Mouse (Mus musculus) megakaryocyte, embryonic 14.5 days (primary cell): Measurements from ENCODE around the gene 1700123O20Rik. TPM values are rescaled to one million over a fixed set of nuclear protein-coding genes. Genes with fewer than 3 reads are reported as not detected.

Experiments
- H3K27me3 ChIP-seq: replicated peaks from 2 replicates; pipeline ENCODE3; 2012; ENCODE audit warnings: inconsistent platforms
- H3K36me3 ChIP-seq: replicated peaks from 2 replicates; pipeline ENCODE3; 2012; ENCODE audit warnings: low read length, inconsistent platforms, mixed read lengths
- H3K4me1 ChIP-seq: 2 replicates; pipeline ENCODE4 v1.6.1; 2012; ENCODE audit warnings: inconsistent platforms
- H3K4me3 ChIP-seq: replicated peaks from 2 replicates; pipeline ENCODE3; 2012; ENCODE audit warnings: moderate library complexity, mild to moderate bottlenecking, inconsistent platforms
- H3K9me3 ChIP-seq: 2 replicates; pipeline ENCODE4 v1.6.1; 2012; ENCODE audit warnings: inconsistent platforms
- FLI1 ChIP-seq: IDR thresholded peaks from 2 replicates; pipeline ENCODE4 v1.6.1; 2012; ENCODE audit warnings: low read length, inconsistent platforms, mixed read lengths
- GATA1 ChIP-seq: IDR thresholded peaks from 3 replicates; pipeline ENCODE4 v1.6.1; 2012; ENCODE audit warnings: mixed read lengths, low read length, inconsistent platforms, borderline replicate concordance
- polyA plus RNA-seq: library from polyadenylated mRNA; stranded (reverse); fragments of >175 nt; gene quantifications from 2 replicates; pipeline ENCODE4 v1.2.3, GENCODE M21; 2012; ENCODE audit warnings: low replicate concordance; ENCODE audit not compliant: insufficient read depth

1700123O20Rik gene
- polyA plus RNA-seq, 1 experiment = 28.9 TPM

GRCm38 (mm10) chr14:54715402-54715801 is 29.4 kb downstream of the 1700123O20Rik start:
- H3K9me3 ChIP-seq = peaks cover 15% of the 10 kb centered on the region
- TF ChIP-seq FLI1 = no peak
- TF ChIP-seq GATA1 = no peak
- H3K4me1 ChIP-seq = peaks cover 22% of the 10 kb centered on the region
- peaks cover 20% of the 10 kb centered on the region for H3K27me3 ChIP-seq
- no peaks in the 10 kb centered on the region for H3K36me3 ChIP-seq
- no peak overlapping the region for H3K4me3 ChIP-seq

DNA sequence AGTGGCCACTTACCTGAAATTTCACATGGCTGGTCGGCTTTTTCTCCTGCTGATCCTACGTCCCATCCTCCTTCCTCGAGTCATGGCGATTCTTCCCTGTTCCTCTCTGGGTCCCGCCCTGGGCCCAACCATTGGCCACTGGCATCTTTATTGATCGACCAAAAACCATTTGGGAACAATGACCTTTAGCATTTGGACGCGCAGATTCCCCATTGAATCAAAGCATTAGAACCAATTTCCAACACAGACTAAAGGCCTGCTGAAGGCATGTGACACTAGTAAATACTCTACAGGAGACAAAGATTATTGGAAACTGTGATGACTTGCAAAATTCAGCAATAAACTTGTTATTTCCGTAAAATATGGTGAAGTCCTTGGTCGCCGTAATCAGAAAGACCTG is 34.0 kb downstream of the 1700123O20Rik start:
- peaks cover 28% of the 10 kb centered on the region for H3K27me3 ChIP-seq
- no peak overlapping the region for H3K4me3 ChIP-seq
- TF ChIP-seq GATA1 (no peak), FLI1 (no peak)
- H3K9me3 ChIP-seq = peaks cover 15% of the 10 kb centered on the region
- H3K36me3 ChIP-seq = peaks cover 6% of the 10 kb centered on the region
- H3K4me1 ChIP-seq = peaks cover 24% of the 10 kb centered on the region

DNA sequence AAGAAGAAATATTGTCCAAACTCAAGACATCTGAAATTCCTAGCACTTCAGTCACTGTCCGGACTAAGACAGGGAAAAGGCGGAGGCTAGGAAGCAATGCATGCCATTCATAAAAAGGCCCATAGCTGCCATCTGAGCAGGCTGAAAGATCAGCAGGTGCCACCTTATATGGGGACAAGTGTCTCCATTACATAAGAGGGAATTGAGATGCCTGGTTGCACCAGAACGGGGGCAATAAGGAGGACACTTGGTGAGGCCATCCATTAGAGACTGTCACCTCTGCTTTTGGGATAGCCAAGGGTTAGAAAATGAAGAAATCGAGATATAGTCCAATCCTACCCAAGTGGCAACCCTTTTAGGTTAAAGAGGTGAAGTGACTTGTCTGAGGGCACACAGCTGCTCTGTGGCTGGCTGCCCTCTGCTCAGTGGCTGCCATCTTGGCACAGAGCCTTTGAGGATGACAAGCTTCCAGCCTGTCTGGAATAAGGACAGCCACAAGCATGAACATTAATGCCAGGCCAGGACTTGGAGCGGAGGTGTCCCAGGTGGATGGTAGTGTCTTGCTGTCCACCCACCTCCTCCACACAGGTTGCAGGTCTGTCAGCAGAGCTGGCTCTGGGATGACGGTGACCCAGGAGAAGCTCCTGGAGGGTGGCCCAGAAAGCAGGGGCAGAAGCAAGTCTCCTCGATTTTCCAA is 34.8 kb downstream of the 1700123O20Rik start:
- Histone ChIP-seq H3K36me3 (peaks cover 6% of the 10 kb centered on the region), H3K27me3 (peaks cover 31% of the 10 kb centered on the region), H3K4me3 (no peak overlapping the region), H3K9me3 (peaks cover 14% of the 10 kb centered on the region), H3K4me1 (peaks cover 24% of the 10 kb centered on the region)
- TF ChIP-seq FLI1 (no peak), GATA1 (no peak)

- peaks cover 9% of the 10 kb centered on the region; the same call in 1 of the 2 replicates for H3K9me3 ChIP-seq
- peaks cover 33% of the 10 kb centered on the region for H3K27me3 ChIP-seq
- no peak for TF ChIP-seq GATA1
- no peak for TF ChIP-seq FLI1
- no peak overlapping the region for H3K4me3 ChIP-seq
- peaks cover 24% of the 10 kb centered on the region for H3K4me1 ChIP-seq
- H3K36me3 ChIP-seq = peaks cover 6% of the 10 kb centered on the region
These were observed 35.7 kb downstream of the 1700123O20Rik start for GRCm38 (mm10) chr14:54721711-54722110.

GRCm38 (mm10) chr14:54724049-54724448 is 38.0 kb downstream of the 1700123O20Rik start:
- no peak for TF ChIP-seq FLI1
- TF ChIP-seq GATA1 = no peak
- peaks cover 6% of the 10 kb centered on the region for H3K36me3 ChIP-seq

DNA sequence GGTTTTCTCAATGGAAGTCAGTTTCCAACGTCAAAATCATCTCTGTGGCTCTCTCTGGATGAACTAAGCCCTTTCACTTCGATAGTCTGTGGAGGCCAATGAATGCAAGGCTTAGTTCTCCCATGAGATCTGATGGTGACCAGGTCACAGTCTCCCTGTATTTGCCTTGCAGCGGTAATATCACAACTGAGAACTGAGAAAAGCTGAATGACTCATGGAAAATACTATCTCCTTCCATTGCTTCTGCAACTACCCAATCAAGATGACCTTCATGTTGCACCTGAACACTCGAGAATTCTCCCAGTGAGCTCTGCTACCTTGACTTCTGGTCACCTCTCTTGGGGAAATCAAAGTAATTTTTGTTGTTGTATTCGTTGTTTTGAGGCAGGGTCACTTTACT is 41.5 kb downstream of the 1700123O20Rik start:
- TF ChIP-seq FLI1 = no peak
- no peak for TF ChIP-seq GATA1
- Histone ChIP-seq H3K9me3 (peaks cover 3% of the 10 kb centered on the region; the same call in 1 of the 2 replicates), H3K27me3 (peaks cover 45% of the 10 kb centered on the region), H3K4me3 (no peak overlapping the region), H3K4me1 (peaks cover 24% of the 10 kb centered on the region), H3K36me3 (peaks cover 9% of the 10 kb centered on the region)

More at GRCm38 (mm10) chr14:54724049-54724448, 38.0 kb downstream of the 1700123O20Rik start:
- H3K9me3 ChIP-seq = peaks cover 6% of the 10 kb centered on the region; the same call in 1 of the 2 replicates
- H3K4me3 ChIP-seq = no peak overlapping the region
- H3K27me3 ChIP-seq = peaks cover 33% of the 10 kb centered on the region
- peaks cover 24% of the 10 kb centered on the region for H3K4me1 ChIP-seq

GRCm38 (mm10) chr14:54728823-54729653 is 43.0 kb downstream of the 1700123O20Rik start:
- H3K4me3 ChIP-seq = no peak overlapping the region
- H3K4me1 ChIP-seq = peaks cover 11% of the 10 kb centered on the region
- peaks cover 39% of the 10 kb centered on the region for H3K27me3 ChIP-seq
- peaks cover 3% of the 10 kb centered on the region; the same call in 1 of the 2 replicates for H3K9me3 ChIP-seq
- TF ChIP-seq GATA1 (no peak), FLI1 (no peak)
- H3K36me3 ChIP-seq = peaks cover 3% of the 10 kb centered on the region

DNA sequence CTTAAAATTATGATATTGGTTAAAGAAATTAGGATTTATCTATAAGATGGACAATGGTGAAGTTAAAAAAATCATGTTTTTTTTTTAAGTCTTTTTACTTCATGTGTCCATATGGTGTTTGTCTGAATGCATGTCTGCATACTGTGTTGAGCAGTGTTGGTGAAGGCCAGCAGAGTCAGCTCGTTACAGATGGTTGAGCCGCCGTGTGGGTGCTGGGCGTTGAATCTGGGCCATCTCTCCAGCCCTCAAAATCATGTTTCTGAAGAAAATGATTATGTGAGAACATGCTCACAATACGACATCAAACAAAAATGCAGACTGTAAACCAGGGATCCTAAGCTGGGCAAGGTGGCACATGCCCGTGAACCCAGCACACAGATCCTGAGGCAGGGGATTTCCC is 44.3 kb downstream of the 1700123O20Rik start:
- TF ChIP-seq GATA1 (no peak), FLI1 (no peak)
- H3K4me1 ChIP-seq = no peaks in the 10 kb centered on the region; the same call in 1 of the 2 replicates
- H3K27me3 ChIP-seq = peaks cover 37% of the 10 kb centered on the region
- peaks cover 3% of the 10 kb centered on the region for H3K36me3 ChIP-seq
- H3K4me3 ChIP-seq = no peak overlapping the region
- peaks cover 3% of the 10 kb centered on the region; the same call in 1 of the 2 replicates for H3K9me3 ChIP-seq

- peaks cover 33% of the 10 kb centered on the region for H3K27me3 ChIP-seq
These were observed 46.2 kb downstream of the 1700123O20Rik start for GRCm38 (mm10) chr14:54732206-54732605.

More at GRCm38 (mm10) chr14:54732206-54732605, 46.2 kb downstream of the 1700123O20Rik start:
- Histone ChIP-seq H3K4me1 (no peaks in the 10 kb centered on the region; the same call in 1 of the 2 replicates), H3K4me3 (no peak overlapping the region), H3K36me3 (peaks cover 3% of the 10 kb centered on the region), H3K9me3 (no peaks in the 10 kb centered on the region)
- no peak for TF ChIP-seq GATA1
- TF ChIP-seq FLI1 = no peak
